Mouse (Mus musculus): ENCODE results near the gene Foxp3. TPM values are rescaled to one million over a fixed set of nuclear protein-coding genes. Genes with fewer than 3 reads are reported as not detected.

Gene Foxp3
- total and polyA plus RNA-seq, 3 experiments, result 0.21 to 0.38 TPM; not detected in 1

GRCm38 (mm10) chrX:7567491-7567890 lies 6.0 kb upstream of the Foxp3 start:
- Histone ChIP-seq H3K4me3 (replicated peaks in 1 of 3; ENCODE audit: low read depth in 2 of 3, low read length in 2 of 3, poor library complexity in 1 of 3) (no peak overlapping the region), H3K4me2 (ENCODE audit: insufficient read depth, low read depth, poor library complexity, severe bottlenecking) (no peak overlapping the region), H3K27me3 (replicated peaks) (no peaks in the 10 kb centered on the region), H3K9ac (ENCODE audit: insufficient read depth, low read depth) (no peak overlapping the region), H3K27ac (ENCODE audit: insufficient read depth, low read depth) (no peak overlapping the region), H3K36me3 (replicated peaks in 1 of 2; ENCODE audit: control insufficient read depth in 1 of 2, insufficient read depth in 1 of 2, low read length in 1 of 2) (peaks cover 0 to 2% of the 10 kb centered on the region in 2 experiments), H3K9me3 (replicated peaks; ENCODE audit: low read length) (no peaks in the 10 kb centered on the region), H3K79me2 (replicated peaks; ENCODE audit: control insufficient read depth, extremely low read depth, insufficient read depth, poor library complexity, severe bottlenecking) (no peaks in the 10 kb centered on the region), H3K4me1 (ENCODE audit: control insufficient read depth in 1 of 2, insufficient read depth in 2 of 2) (peaks cover 6 to 14% of the 10 kb centered on the region in 2 experiments; a peak in 3 of 4 replicates)
- no peak for TF ChIP-seq SIN3A (IDR thresholded peaks at IDR 0.05; ENCODE audit: low read length)
- TF ChIP-seq TCF12 (IDR thresholded peaks at IDR 0.05; ENCODE audit: low read depth, low read length), result no peak
- TF ChIP-seq MEF2A (IDR thresholded peaks at IDR 0.05; ENCODE audit: borderline replicate concordance, low read depth, low read length), result no peak
- TF ChIP-seq ZMIZ1 (IDR thresholded peaks at IDR 0.05; ENCODE audit: low read depth, low read length), result no peak
- TF ChIP-seq EP300 (IDR thresholded peaks at IDR 0.05; ENCODE audit: low read length), result no peak
- no peak for TF ChIP-seq SMC3 (IDR thresholded peaks at IDR 0.05; ENCODE audit: low read depth, low read length)
- in situ Hi-C loops (cut with MboI; ENCODE audit: low pct_ligation_motif_present, low pct_unique_long_range_greater_than_20kb, low sequenced_read_pairs), result no loop called here
- dilution Hi-C loops (cut with MboI; ENCODE audit: extremely low pct_ligation_motif_present, extremely low pct_unique_long_range_greater_than_20kb, low sequenced_read_pairs), result no loop called here
- DNase-seq (ENCODE audit: extremely low read depth), result no peak

DNA sequence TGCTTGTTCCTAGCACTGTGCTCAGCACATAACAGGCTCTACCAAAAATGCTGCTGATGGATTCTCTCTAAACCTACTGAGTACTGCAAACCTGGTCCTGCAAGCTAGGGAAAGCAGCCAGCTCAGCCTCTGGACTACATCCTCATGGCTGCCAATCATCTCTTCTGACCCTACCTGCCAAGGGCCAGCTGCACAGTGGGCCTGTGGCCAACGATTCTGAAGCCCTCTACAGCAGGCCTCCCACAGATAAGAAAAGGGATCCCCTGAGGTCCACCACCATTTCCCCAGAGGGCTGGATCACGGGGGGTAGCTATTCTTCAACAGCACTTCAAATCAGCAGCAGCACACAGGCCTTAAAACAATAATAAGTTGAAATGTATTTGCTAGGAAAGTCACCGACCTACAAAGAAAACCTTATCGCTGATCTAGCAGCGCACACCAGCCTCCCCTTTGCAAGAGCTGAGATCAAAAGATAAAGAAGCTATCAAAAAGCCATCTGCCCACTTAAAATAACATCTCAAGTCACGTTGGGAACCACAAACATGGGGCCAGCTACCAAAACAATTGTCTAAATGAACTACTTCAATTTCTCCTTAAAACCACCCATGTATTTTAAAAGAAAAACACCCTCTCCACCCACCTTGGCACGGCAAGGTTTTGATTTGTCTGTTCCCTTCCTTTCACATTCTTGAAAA lies 2.8 kb upstream of the Foxp3 start:
- Histone ChIP-seq H3K4me3 (replicated peaks in 1 of 3; ENCODE audit: low read depth in 2 of 3, low read length in 2 of 3, poor library complexity in 1 of 3) (no peak overlapping the region), H3K9me3 (replicated peaks; ENCODE audit: low read length) (no peaks in the 10 kb centered on the region), H3K4me2 (ENCODE audit: insufficient read depth, low read depth, poor library complexity, severe bottlenecking) (no peak overlapping the region), H3K79me2 (replicated peaks; ENCODE audit: control insufficient read depth, extremely low read depth, insufficient read depth, poor library complexity, severe bottlenecking) (no peaks in the 10 kb centered on the region), H3K27me3 (replicated peaks) (no peaks in the 10 kb centered on the region), H3K9ac (ENCODE audit: insufficient read depth, low read depth) (no peak overlapping the region), H3K36me3 (replicated peaks in 1 of 2; ENCODE audit: control insufficient read depth in 1 of 2, insufficient read depth in 1 of 2, low read length in 1 of 2) (peaks cover 0 to 2% of the 10 kb centered on the region in 2 experiments), H3K27ac (ENCODE audit: insufficient read depth, low read depth) (no peak overlapping the region), H3K4me1 (ENCODE audit: control insufficient read depth in 1 of 2, insufficient read depth in 2 of 2) (peaks cover 17 to 23% of the 10 kb centered on the region in 2 experiments)
- in situ Hi-C loops (cut with MboI; ENCODE audit: low pct_ligation_motif_present, low pct_unique_long_range_greater_than_20kb, low sequenced_read_pairs), result no loop called here
- no peak for DNase-seq (ENCODE audit: extremely low read depth)
- TF ChIP-seq JUN (IDR thresholded peaks at IDR 0.05; ENCODE audit: insufficient read depth, low read depth, low read length), result no peak
- no peak for TF ChIP-seq JUND (conservative IDR thresholded peaks at IDR 0.05; ENCODE audit: low read depth, low read length)
- TF ChIP-seq MAZ (IDR thresholded peaks at IDR 0.05; ENCODE audit: low read depth, low read length), result no peak
- TF ChIP-seq MXI1 (IDR thresholded peaks at IDR 0.05; ENCODE audit: low read depth, low read length), result no peak
- TF ChIP-seq ZKSCAN1 (IDR thresholded peaks at IDR 0.05; ENCODE audit: borderline replicate concordance, low read depth, low read length), result no peak
- TF ChIP-seq USF1 (IDR thresholded peaks at IDR 0.05; ENCODE audit: low read depth, low read length), result no peak
- TF ChIP-seq BHLHE40 (IDR thresholded peaks at IDR 0.05; ENCODE audit: low read depth, low read length), result no peak
- TF ChIP-seq GABPA (IDR thresholded peaks at IDR 0.05; ENCODE audit: insufficient replicate concordance, low read depth, low read length), result no peak
- no peak for TF ChIP-seq TBP (conservative IDR thresholded peaks at IDR 0.05; ENCODE audit: low read depth, low read length)
- no peak for TF ChIP-seq ETS1 (conservative IDR thresholded peaks at IDR 0.05; ENCODE audit: low read depth, low read length)
- TF ChIP-seq PAX5 (IDR thresholded peaks at IDR 0.05; ENCODE audit: low read length), result no peak
- no peak for TF ChIP-seq ZC3H11A (IDR thresholded peaks at IDR 0.05; ENCODE audit: low read depth, low read length)
- no peak for TF ChIP-seq ZMIZ1 (IDR thresholded peaks at IDR 0.05; ENCODE audit: low read depth, low read length)
- TF ChIP-seq IRF4 (IDR thresholded peaks at IDR 0.05; ENCODE audit: low read depth, low read length), result no peak
- no peak for TF ChIP-seq E2F4 (IDR thresholded peaks at IDR 0.05; ENCODE audit: insufficient replicate concordance, low read depth, low read length)
- no peak for TF ChIP-seq ELF1 (IDR thresholded peaks at IDR 0.05; ENCODE audit: low read depth, low read length)
- dilution Hi-C loops (cut with MboI; ENCODE audit: extremely low pct_ligation_motif_present, extremely low pct_unique_long_range_greater_than_20kb, low sequenced_read_pairs), result no loop called here
